Mouse (Mus musculus): ENCODE results near the gene Bri3.

DNA sequence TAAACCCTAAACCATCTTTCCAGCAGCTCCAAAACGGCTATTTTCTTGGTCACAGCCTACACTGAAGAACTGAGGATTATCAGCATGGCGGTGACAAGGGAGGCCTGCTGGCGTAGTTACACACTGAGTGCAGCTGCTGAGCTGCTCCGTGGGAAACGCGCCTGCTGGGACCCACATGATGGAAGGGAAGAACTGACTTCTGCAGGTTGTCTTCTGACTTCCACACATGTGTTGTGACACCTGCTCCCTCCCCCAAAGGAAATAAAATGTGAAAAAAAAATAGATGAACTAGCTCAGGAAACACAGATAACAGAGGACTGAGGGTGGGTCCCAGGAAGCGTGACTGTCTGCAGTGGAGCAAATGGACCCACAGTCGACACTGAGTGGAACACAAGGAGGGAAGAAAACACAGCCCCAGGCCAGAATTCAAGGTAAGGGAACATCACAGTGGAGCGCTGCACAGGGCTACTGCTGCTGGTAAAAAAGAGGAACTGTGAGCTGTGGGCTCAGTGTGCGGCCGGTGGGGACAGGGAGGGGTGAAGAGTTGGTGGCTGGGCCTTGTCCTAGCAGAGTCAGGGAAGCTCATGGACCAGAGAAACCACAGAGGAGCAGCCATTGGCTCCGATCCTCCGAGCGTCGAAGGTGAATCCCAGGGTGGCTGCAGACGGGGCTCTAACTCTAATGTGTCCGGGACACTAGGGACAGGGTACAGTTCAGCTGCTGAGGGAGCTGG lies 32.8 kb downstream of the Bri3 start:
- no peak for TF ChIP-seq EP300 (IDR thresholded peaks at IDR 0.05; ENCODE audit: insufficient read depth, low read depth, low read length)
- no peak for TF ChIP-seq CTCF (IDR thresholded peaks at IDR 0.05)
